Mouse (Mus musculus): ENCODE measurements around the gene Mad1l1.

The Mad1l1 gene

DNA sequence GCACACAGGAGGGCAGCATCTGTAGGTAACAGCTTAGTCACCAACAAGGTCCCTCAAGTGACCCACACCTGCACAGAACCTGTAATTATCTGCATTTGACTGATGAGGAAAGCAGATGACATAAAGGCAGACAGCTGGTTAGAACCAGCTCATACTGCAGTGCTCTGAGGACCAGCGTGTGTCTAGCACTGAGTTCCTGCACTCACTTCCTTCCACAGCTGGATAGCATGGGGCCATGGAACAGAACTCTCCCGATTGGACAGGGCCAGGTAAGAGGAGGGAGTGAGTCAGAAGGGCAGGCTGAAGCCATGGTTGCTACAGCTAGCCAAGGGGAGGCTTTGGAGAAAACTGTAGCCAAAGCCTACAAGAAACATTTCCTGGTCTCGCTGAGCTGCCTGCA lies 259.0 kb downstream of the Mad1l1 start:
- DNase-seq (ENCODE audit: low read depth, low spot score) = peak; percentile 27

DNA sequence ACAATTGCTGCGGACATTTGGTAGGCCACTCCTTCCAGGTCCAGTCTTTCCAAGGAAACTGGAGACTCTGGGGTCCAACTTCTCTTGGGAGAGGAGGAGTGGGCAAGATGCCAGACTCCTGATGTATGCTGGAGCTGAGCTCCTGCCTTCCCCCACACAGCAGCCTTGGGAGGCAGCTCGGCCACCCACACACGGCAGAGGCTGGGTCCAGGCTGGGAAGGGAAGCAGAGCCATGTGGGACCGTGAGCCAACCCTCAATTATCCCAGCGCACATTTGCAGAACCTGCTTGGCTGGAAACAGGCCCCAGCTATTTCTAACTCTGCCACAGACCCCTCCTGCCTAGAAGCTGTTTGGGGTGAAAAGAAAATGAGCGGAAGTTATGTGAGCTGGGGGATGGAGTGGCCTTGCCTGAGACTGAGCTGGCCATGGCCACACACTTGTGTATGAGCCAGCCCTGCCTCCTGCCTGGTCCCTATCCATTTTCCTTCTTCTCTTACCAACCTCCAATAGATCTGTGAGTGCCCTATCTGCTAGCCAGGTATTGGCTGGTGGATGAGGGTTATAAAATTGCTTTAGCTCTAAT lies 260.0 kb downstream of the Mad1l1 start:
- no peak for DNase-seq (ENCODE audit: low read depth, low spot score)

DNA sequence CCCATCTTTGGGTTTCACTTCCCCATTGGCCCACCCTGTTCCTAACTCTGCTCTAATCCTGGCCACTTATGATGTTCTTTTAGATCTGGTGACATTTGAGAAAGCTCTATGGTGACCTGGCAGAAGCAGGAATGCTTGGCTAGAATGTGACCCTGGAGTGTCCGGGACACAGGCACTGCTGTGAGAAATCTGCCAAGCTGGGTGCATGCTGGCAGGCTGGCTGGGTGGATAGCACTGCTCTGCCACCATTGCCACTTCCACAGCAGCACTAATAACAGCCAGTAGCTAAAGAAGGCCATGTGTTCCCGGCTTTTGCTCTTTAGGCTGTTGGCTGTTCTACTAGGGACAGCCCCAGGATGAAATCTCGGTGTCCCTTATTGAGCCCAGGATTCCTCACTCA lies 265.1 kb downstream of the Mad1l1 start:
- DNase-seq (ENCODE audit: low read depth, low spot score) = no peak

DNA sequence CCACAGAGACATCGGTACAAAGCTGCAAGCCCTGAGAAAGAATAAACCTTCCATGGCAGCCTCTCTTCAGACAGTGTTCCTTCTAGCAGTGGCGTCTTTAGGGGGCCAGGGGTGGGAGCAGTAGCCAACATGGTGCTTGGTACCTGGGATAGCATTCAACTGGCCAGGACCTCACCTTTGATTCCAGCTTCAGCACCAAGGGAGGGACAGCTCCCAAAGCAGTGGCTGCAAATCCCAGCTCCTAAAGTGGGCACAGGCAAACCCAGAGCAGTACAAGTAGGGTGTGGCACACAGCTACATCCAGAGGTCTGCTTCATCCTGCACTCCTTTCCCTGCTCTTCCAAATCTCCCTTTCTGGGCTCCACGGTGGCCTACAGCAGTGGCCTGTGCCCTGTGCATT lies 265.9 kb downstream of the Mad1l1 start:
- DNase-seq (ENCODE audit: low read depth, low spot score) = peak; percentile 43

DNA sequence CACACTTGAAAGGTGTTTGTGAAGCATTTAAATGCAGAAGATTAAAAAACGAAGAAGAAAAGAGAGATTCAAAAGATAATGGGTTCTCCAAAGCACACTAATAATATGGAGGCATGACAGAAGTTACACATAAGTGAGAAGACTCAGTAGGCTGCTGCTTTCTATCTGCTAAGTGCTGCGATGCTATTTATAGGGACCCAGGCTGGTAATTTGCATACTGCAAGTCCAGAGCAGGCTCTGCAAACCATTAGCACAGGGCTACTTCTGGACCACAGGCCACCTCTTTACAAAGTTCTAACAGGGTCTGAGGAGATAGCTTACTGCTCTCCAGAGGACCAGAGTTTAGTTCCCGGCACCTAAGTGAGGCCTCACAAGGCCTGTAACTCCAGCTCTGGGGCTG lies 267.7 kb downstream of the Mad1l1 start:
- no peak for DNase-seq (ENCODE audit: low read depth, low spot score)

DNA sequence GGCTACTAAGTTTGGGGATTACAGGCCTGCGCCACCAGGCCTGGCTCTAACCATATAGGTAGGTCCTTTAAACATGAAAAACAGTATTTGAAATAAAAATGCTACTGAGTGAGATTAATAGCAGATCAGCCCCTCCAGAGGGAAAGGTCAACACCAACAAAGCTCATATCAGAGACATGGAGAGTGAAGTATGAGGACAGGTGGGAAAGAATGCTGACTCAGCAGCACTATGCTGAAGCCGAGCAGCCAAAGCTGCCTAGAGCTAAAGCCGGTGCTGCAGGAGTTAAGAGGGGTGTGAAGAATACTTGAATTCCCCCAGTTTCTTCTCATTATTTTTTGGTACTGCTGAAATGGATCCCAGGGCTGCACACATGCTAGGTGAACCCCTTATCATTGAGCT lies 268.9 kb downstream of the Mad1l1 start:
- no peak for DNase-seq (ENCODE audit: low read depth, low spot score)

DNA sequence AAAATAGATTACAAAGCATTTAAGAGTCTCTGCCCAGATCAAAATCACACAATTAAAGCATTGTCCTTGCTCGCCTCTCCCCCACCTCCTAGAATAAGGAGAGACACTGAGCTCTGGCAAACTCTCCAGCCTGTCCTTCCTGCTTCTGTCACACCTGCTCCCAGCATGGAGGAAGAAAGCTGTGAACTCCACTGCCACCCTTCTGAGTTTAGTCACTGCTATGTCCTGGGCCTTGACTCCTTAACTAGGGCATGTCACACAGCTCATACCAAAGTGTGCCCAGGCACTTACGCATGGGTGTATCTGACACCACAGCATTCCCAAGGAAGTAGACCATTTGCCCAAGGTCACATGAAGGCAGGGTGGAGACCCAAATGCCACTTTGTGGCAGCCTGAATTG lies 275.9 kb downstream of the Mad1l1 start:
- no peak for DNase-seq (ENCODE audit: low read depth, low spot score)

DNA sequence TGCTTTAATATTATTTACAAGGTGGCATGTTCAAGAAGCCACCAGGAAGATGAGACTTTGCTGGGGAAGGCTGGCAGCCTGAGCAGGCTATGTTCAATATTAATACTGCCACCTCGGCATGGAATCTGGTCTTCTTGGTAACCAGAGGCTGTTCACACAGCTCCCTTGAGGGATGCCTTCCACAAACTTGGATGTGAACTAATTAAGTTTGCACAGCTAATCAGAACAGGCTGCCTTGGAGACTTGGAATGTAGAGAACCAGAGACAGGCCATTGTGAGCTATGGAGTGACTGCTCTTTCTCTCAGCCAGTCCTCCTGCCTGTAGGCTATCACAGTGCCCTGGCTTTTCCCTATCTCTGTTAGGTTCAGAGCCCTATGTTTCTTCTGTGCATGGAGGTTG lies 278.4 kb downstream of the Mad1l1 start:
- no peak for DNase-seq (ENCODE audit: low read depth, low spot score)

DNA sequence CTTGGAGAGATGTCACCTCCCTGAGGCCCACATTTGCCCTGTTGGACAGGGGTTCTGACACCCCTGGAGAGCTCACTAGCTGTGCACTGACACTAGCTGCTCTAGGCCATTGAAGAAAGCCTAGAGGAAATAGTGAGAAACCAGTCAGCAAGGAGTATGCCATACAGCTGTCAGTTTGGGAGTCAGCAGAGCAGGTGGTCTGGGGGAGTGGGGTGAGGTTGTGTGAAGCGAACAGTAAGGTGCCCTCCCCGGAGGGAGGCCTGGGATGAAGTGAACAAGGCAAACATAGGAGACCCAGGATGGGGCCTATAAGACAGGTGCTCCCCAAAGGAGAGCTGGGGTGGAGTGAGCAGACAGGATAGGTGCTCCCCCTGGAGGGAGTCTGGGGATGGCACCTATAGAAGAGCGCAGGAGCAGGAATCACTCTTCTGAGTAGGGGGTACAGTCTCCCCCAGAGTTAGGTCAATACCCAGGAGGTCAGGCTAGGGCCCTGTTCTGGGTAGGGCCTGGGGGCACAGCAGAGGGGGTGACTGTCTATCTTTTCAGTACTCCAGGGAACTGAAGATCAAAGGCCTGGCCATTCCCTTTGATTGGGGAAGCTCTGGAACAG lies 279.2 kb downstream of the Mad1l1 start:
- peak; percentile 29 for DNase-seq (ENCODE audit: low read depth, low spot score)

DNA sequence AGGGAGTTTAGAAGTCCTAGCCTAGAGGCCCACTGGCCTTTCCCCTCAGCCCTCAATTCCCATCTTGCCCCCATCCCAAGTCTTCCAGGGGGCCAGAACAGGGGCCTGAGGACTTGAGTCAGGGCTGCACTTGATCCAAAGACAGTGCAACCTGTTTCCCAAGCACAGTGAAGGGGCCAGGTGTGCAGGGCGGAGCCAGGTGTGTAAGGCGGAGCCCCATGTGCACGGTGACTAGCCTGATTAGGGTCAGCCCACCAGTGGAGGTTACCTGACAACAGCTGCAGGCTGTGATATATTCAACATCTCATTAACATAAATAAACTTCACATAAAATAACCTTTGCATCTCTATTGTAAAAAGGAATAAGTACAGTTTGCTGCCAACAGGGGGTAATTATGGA lies 280.3 kb downstream of the Mad1l1 start:
- DNase-seq (ENCODE audit: low read depth, low spot score) = no peak

DNA sequence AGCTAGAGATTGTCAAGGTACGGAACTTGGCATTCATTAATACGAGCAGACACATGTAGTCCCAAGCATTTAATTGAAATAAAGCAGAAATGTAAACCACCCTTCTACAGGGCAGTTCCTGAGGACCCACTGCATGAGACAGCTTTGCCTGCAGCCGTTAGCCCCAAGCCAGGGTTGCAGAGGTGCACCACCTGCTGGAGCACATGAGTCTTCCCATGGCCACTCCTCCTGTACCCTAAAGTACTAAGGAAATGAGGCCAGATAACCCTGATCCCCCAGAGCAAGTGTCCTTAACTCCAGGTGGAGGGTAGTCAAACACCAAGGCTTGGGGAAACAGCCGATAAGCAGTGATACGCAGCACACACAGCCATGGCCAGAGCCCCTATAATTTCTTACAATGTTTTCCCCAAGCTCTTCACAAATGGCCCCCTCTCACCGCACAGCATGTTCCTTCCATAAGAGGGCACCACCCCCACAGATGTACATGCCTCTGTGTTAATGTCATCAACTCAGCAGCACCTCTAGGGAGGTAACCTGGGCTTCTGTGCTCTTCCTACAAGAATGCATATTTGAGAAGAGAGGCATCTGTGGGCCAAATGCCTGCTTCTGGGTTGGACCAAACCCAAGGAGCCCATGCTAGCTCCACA lies 283.6 kb downstream of the Mad1l1 start:
- DNase-seq (ENCODE audit: low read depth, low spot score) = peak; percentile 48

DNA sequence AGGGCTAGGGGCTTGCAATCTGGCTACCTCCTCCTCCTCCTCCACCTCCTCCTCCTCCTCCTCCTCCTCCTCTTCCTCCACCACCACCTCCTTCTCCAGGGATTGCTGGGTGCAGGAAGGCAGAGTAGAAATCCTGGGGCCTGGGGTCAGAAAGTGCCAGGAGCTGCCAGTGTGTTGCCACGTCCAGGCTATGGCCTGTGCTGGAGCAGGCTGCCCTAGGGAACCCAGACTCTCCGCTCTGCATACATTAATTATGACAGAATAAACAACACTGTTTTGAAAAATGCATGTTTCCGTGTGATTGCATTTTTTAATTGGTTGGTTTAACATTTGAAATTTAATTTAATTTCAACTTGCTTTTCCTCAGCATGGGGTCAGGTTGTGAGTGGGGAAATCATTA lies 285.7 kb downstream of the Mad1l1 start:
- no peak for DNase-seq (ENCODE audit: low read depth, low spot score)

DNA sequence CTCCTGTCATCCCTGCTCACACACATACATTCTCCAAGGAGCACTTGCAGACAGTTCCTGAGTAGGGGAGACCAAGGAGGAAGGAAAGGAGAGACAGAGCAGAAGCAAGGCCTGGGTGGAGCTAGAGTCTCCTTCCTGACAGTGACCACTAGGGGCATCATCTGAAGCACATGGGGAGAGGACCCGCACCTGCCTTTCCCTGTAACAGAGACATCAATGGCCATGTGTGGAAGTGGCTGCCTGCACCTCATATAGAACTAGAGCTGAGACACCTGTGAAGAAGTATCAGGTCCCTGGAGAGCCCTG lies 286.4 kb downstream of the Mad1l1 start:
- DNase-seq (ENCODE audit: low read depth, low spot score) = peak; percentile 23

DNA sequence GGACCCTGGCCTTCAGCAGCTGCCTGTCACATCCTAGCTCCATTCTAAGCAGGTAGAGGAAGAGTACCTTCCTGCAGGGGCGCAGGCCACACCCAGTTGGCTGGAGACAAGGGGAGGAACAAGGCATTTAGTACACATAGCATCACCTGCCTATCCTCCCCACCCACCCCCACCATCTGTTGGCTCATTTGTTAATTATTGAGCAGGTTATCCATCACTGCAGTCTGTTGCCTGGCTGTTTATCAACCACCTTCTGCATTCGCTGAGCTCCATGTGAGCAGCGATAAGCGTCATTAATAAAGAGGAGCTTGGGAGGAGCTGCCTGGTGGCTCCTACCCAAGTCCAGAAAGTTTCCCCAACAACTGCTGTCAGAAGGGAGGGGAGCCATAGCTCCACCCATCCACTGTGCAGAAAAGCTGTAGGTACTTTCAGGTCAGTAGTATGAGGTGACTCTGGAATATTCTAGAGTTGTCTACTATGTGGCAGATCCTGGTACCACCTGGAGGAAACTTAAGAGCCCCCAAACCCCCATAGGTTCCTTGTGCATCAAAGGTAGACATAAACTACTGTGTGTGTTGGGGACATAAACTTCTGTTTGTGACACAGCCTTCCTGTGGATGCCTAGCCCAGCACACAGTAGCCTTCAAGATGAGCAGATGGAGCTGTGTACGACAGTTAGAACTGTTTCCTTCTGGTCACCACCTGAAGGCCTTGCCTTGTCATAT lies 286.9 kb downstream of the Mad1l1 start:
- no peak for DNase-seq (ENCODE audit: low read depth, low spot score)

DNA sequence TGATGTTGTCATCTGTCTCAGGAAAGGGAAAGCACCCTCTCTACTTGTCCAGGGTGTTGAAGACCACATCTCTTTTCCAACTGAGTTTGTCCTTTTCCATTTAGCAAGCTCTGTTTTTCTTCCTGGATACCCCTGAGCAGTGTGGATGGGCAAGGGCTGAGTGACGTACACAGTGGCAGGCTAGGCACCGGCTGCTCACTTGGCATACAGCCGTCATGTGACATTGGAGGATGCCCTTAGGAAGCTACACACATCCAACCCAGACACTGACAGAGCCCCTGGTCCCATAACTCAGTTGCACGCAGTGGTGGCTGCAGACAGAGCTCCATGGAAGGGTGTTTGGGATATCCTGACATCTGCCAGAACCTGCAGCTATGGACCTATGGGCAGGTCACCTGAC lies 295.0 kb downstream of the Mad1l1 start:
- no peak for DNase-seq (ENCODE audit: low read depth, low spot score)

DNA sequence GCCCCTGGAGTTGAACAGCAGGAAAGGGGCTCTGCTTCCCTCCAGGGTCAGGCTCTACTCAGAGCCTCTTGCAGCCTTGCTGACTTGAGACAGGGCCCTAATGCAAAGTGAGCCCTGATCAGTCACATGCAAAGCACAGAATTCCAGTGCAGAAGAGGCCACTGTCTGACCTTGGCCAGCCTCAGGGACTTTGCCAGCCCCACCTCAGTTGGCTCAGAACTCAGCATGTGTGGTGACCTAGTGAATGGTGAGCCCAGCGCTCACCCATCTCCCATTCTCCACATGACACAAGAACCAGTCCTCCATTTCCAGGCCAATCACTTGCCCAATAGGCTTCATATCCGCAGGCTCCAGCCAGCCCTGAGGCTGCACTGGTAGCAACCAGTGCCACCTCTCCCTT lies 296.1 kb downstream of the Mad1l1 start:
- no peak for DNase-seq (ENCODE audit: low read depth, low spot score)

DNA sequence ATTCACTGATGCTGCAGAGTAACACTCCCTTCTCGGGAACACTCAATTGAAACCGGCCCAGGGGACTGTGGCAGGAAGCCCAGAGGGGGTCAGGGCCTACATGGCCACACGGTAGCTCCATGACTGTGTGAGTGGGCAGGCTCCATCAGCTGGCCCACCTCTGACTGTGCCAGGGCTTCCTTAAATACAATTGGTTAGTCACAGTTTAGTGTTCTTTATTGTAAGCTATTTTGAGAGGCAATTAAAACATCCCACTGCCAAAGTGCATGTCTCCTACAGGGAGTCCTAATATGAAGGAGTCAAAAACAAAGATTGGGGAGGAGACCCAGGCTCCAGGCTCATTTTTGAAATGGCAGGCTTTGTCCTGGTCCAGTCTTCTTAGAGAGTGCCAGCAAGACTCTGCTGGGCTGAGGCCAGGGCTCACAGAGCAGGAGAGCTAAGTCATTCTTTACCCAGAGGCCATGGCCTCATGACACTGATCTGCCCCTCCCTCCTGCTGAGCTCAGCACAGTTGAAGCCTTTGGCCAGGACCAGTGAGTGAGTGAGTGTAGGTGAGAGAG lies 297.3 kb downstream of the Mad1l1 start:
- peak; percentile 79 for DNase-seq (ENCODE audit: low read depth, low spot score)

DNA sequence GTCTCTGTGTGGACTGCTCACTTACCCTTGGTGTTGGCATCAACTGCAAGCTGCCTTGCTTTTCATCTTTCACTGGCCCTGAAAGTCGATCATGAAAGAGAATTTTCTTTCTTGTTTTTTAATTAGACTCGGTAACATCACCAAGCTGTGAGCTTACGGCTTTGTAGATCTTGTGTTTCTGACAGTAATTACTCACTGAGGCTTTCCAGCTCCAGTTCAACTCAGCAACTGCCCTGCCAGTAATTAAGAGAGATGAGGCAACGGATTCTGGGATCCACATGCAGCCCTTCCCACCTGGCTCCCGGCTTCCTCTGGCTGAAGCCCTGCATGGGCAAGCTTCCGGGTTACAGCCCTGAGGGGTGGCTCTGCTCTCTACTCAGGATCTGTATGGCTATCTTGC lies 298.5 kb downstream of the Mad1l1 start:
- no peak for DNase-seq (ENCODE audit: low read depth, low spot score)

DNA sequence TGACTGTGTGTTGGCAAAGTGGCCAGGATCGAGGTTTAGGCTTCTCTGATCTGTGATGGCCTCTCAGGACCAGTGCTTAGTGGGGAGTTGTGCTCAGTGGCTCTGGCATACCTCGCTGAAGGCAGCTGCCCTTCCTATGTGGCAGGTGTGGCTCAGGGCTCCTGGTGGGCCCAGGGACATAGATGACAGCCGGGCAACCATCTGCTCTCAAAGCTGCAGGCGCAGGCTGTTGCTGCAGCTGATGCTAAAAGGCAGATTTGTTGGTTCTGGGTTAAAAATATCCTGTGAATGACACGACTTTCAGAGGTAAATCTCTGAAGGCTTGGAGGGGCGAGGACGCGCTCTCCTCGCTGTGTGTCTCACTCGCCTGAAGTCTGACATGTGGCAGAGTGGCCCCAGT lies 299.6 kb downstream of the Mad1l1 start:
- no peak for DNase-seq (ENCODE audit: low read depth, low spot score)

DNA sequence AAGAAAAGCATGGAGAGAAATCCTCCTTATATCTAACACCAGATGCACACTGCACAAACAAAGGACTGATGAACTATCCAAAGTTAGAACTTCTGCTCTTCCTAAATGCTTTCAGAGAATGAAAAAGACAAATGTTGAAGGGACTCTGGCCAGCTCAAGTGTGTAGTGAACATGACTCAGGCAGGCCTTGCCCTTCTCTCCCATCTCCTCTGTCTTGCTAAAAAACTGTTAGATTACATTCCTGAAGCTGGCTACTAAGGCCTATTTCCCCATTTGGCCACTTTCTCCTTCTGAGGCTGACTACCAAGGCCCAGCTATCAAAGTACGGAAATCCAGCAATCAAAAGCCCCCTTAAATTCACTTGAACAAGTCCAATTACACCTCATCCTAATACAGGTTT lies 301.7 kb downstream of the Mad1l1 start:
- peak; percentile 64 for DNase-seq (ENCODE audit: low read depth, low spot score)

DNA sequence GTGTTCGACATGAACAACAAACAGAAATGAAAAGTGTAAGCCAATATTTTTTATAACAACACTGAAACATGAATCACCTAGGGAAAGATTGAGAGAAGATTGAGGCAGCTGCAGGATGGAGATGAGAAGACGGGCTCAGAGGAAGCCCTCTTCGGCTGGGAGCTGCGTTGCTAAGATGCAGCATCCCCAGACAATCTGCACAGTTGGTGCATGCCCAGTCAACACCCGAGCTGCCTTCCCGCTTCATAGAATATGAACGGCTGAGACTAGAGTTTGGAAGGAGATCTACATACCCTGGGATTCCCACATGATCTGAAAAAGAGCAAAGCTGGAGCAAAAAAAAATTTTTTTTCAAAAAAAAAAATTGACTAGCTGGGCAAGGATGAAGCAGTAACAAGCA lies 302.6 kb downstream of the Mad1l1 start:
- no peak for DNase-seq (ENCODE audit: low read depth, low spot score)

DNA sequence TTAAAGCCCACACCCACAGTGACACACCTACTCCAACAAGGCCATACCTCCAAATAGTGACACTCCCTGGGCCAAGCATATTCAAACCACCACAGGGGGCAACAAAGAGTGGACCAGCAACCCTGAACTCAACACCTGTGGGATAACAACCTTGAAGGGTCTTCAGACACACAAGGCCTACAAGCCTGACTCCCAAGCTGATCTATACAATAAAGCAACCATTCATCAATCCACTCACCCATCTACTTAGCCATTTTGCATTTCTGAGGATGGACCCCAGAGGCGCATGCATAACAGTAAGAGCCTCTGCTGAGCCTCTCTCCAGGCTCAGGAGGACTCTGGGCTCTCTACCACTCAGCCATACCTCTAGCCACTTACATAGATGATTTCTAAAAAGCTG lies 304.5 kb downstream of the Mad1l1 start:
- no peak for DNase-seq (ENCODE audit: low read depth, low spot score)

DNA sequence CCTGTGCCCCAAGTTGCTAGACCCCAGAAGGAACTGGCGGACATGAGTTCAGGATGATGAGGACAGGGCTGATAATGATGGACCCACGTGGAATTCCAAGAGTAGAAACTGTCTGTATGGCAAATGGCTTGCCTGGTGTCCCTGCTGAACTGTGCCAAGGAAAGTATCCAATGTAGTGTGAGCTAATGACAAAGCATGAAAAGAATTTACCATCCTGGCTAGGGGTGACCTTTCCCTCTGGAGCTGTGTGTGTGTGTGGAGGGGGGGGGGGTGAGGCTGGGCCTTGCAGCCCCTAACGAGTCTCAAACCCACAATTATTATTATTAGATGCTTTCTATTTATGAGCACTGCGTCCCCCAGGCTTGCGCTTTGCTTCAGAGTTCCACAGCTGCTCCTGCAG lies 307.7 kb downstream of the Mad1l1 start:
- DNase-seq (ENCODE audit: low read depth, low spot score) = peak; percentile 73
